Mouse (Mus musculus) lung, embryonic 14.5 days (tissue): ENCODE data around the gene Tmem135. TPM values are rescaled to one million over a fixed set of nuclear protein-coding genes. Genes with fewer than 3 reads are reported as not detected.

Source experiments
- ATAC-seq: fragments of 200-750 bp; cut with Nextera tagmentation; 2 replicates; pipeline ENCODE4 v1.8.0; 2017; ENCODE audit warnings: mild to moderate bottlenecking, moderate TSS enrichment, moderate library complexity; ENCODE audit not compliant: insufficient read depth
- DNase-seq: peaks from one replicate; pipeline ENCODE4 v3.0.0-alpha.2; 2015
- H3K27ac ChIP-seq: fragments of 300-500 bp; sonication (generic); 2 replicates; pipeline ENCODE4 v1.5.1; 2014; ENCODE audit warnings: low read depth, mild to moderate bottlenecking, moderate library complexity
- H3K27me3 ChIP-seq: fragments of 300-500 bp; sonication (generic); 2 replicates; pipeline ENCODE4 v1.6.1; 2014; ENCODE audit warnings: low read length, control low read depth; ENCODE audit not compliant: insufficient read depth
- H3K36me3 ChIP-seq: fragments of 300-500 bp; sonication (generic); 2 replicates; pipeline ENCODE4 v1.6.1; 2014; ENCODE audit warnings: control low read depth; ENCODE audit not compliant: insufficient read depth
- H3K4me1 ChIP-seq: fragments of 300-500 bp; sonication (generic); 2 replicates; pipeline ENCODE4 v1.6.1; 2014; ENCODE audit warnings: antibody characterized with exemption, control low read depth; ENCODE audit not compliant: insufficient read depth
- H3K4me2 ChIP-seq: fragments of 300-500 bp; sonication (generic); 2 replicates; pipeline ENCODE4 v1.6.1; 2014; ENCODE audit warnings: mild to moderate bottlenecking
- H3K4me3 ChIP-seq: fragments of 300-500 bp; sonication (generic); 2 replicates; pipeline ENCODE4 v1.5.1; 2014; ENCODE audit warnings: low read depth, low read length
- H3K9ac ChIP-seq: fragments of 300-500 bp; sonication (generic); 2 replicates; pipeline ENCODE4 v1.6.1; 2014
- H3K9me3 ChIP-seq: fragments of 300-500 bp; sonication (generic); 2 replicates; pipeline ENCODE4 v1.6.1; 2016; ENCODE audit warnings: low read depth, low read length, control low read depth
- CTCF ChIP-seq: IDR thresholded peaks from 2 replicates; pipeline ENCODE4 v1.5.1; 2016; ENCODE audit warnings: antibody characterized with exemption, low read depth
- WGBS: fragments of 180-500 bp; shearing (Covaris S2); extraction: QIAGEN DNeasy Blood & Tissue Kit; methylation state at CpG from one replicate; pipeline ENCODE4 v1.1.7; 2014; 5-methylcytosine and 5-hydroxymethylcytosine counted together
- polyA plus RNA-seq: library from polyadenylated mRNA; unstranded; fragments of >200 nt; fragmentation: Nextera tagmentation; extraction: Ambion mirVana; gene quantifications from 2 replicates; pipeline ENCODE4 v1.2.1, GENCODE M21; 2014

The Tmem135 gene
- polyA plus RNA-seq, 1 experiment from 2014 or later, result 22.9 TPM

- H3K27me3 ChIP-seq, result no peaks in the 10 kb centered on the region
- no peak overlapping the region for H3K27ac ChIP-seq
- no peak for DNase-seq
- no peak overlapping the region for H3K9ac ChIP-seq
- no peaks in the 10 kb centered on the region for H3K9me3 ChIP-seq
- no peak overlapping the region for H3K4me3 ChIP-seq
- no peak for ATAC-seq
- H3K4me1 ChIP-seq, result no peaks in the 10 kb centered on the region; the same call in 1 of the 2 replicates
- no peaks in the 10 kb centered on the region for H3K36me3 ChIP-seq
- H3K4me2 ChIP-seq, result no peak overlapping the region
- WGBS, result 90% methylated on average over 3 of the region's 3 CpGs
- no peak for TF ChIP-seq CTCF
Measured at GRCm38 (mm10) chr7:89382892-89383291, 21.1 kb downstream of the Tmem135 start.

- Histone ChIP-seq H3K9me3 (no peaks in the 10 kb centered on the region), H3K4me1 (no peaks in the 10 kb centered on the region; the same call in 1 of the 2 replicates), H3K27me3 (no peaks in the 10 kb centered on the region), H3K36me3 (no peaks in the 10 kb centered on the region), H3K4me2 (no peak overlapping the region), H3K27ac (peak overlapping the region; percentile 5; the same call in 1 of the 2 replicates), H3K4me3 (no peak overlapping the region), H3K9ac (no peak overlapping the region)
- ATAC-seq (no peak), DNase-seq (peak; percentile 30)
- 38% methylated on average over 7 of the region's 7 CpGs for WGBS
- TF ChIP-seq CTCF, result no peak
Measured at GRCm38 (mm10) chr7:89380935-89381705, 22.9 kb downstream of the Tmem135 start.

GRCm38 (mm10) chr7:89371623-89372295 lies 32.3 kb downstream of the Tmem135 start:
- Histone ChIP-seq H3K4me2 (no peak overlapping the region), H3K9me3 (no peaks in the 10 kb centered on the region), H3K36me3 (no peaks in the 10 kb centered on the region), H3K4me3 (no peak overlapping the region), H3K27me3 (no peaks in the 10 kb centered on the region), H3K27ac (no peak overlapping the region), H3K9ac (no peak overlapping the region), H3K4me1 (peaks cover 12% of the 10 kb centered on the region; the same call in 1 of the 2 replicates)
- DNase-seq (no peak), ATAC-seq (peak; percentile 38; the same call in 1 of the 2 replicates)
- 42% methylated on average over 6 of the region's 6 CpGs for WGBS
- TF ChIP-seq CTCF, result no peak

GRCm38 (mm10) chr7:89370917-89371316 lies 33.1 kb downstream of the Tmem135 start:
- ATAC-seq (peak; percentile 35; the same call in 1 of the 2 replicates), DNase-seq (peak; percentile 80)
- Histone ChIP-seq H3K9ac (no peak overlapping the region), H3K27me3 (no peaks in the 10 kb centered on the region), H3K4me1 (peaks cover 12% of the 10 kb centered on the region; the same call in 1 of the 2 replicates), H3K36me3 (no peaks in the 10 kb centered on the region), H3K9me3 (no peaks in the 10 kb centered on the region), H3K27ac (no peak overlapping the region), H3K4me2 (no peak overlapping the region), H3K4me3 (no peak overlapping the region)
- peak; percentile 65 for TF ChIP-seq CTCF
- WGBS, result 9% methylated on average over 1 of the region's 1 CpGs

GRCm38 (mm10) chr7:89370086-89370485 lies 33.9 kb downstream of the Tmem135 start:
- Histone ChIP-seq H3K9me3 (no peaks in the 10 kb centered on the region), H3K9ac (no peak overlapping the region), H3K27ac (no peak overlapping the region), H3K4me1 (peaks cover 12% of the 10 kb centered on the region; the same call in 1 of the 2 replicates), H3K27me3 (no peaks in the 10 kb centered on the region), H3K36me3 (no peaks in the 10 kb centered on the region), H3K4me3 (no peak overlapping the region), H3K4me2 (no peak overlapping the region)
- DNase-seq, result no peak
- no peak for TF ChIP-seq CTCF
- no peak for ATAC-seq
- WGBS, result 86% methylated on average over 1 of the region's 1 CpGs

GRCm38 (mm10) chr7:89367643-89368042 lies 36.4 kb downstream of the Tmem135 start:
- Histone ChIP-seq H3K4me1 (peaks cover 12% of the 10 kb centered on the region; the same call in 1 of the 2 replicates), H3K9ac (no peak overlapping the region), H3K27me3 (no peaks in the 10 kb centered on the region), H3K36me3 (no peaks in the 10 kb centered on the region), H3K27ac (no peak overlapping the region; the same call in 1 of the 2 replicates), H3K4me3 (no peak overlapping the region), H3K9me3 (no peaks in the 10 kb centered on the region), H3K4me2 (no peak overlapping the region)
- no peak for TF ChIP-seq CTCF
- ATAC-seq (no peak), DNase-seq (peak; percentile 11)
- 8% methylated on average over 3 of the region's 3 CpGs for WGBS
